Mouse (Mus musculus) liver, adult (tissue): Measurements from ENCODE around the gene Zzz3.

Source experiments
- GATA4 ChIP-seq: IDR thresholded peaks from 2 replicates; pipeline ENCODE4 v1.6.1; 2014; ENCODE audit warnings: mild to moderate bottlenecking, low read length; ENCODE audit not compliant: insufficient replicate concordance

Gene Zzz3

GRCm38 (mm10) chr3:152395350-152396277, at the start of gene Zzz3:
Gene Zzz3, plus strand, starts transcription at chr3:152395473.
- TF ChIP-seq GATA4: 0 out of 2 replicates have a peak, but pooled peaks have one; percentile 6

GRCm38 (mm10) chr3:152345732-152346632, 49.3 kb upstream of the Zzz3 start, which contains the start of gene Usp33:
Gene Usp33, plus strand, starts transcription at chr3:152346478.
- no peak for TF ChIP-seq GATA4

- no peak for TF ChIP-seq GATA4
Observed at GRCm38 (mm10) chr3:152346633-152347141, 48.6 kb upstream of the Zzz3 start.

- TF ChIP-seq GATA4: no peak
Observed at GRCm38 (mm10) chr3:152347227-152347626, 48.0 kb upstream of the Zzz3 start.

- no peak for TF ChIP-seq GATA4
Observed at GRCm38 (mm10) chr3:152348011-152348830, 47.1 kb upstream of the Zzz3 start.

GRCm38 (mm10) chr3:152350431-152350830, 44.8 kb upstream of the Zzz3 start:
- TF ChIP-seq GATA4: no peak

- no peak for TF ChIP-seq GATA4
Observed at GRCm38 (mm10) chr3:152350966-152351365, 44.3 kb upstream of the Zzz3 start.

GRCm38 (mm10) chr3:152352289-152352688, 43.0 kb upstream of the Zzz3 start:
- TF ChIP-seq GATA4: no peak

- no peak for TF ChIP-seq GATA4
Observed at GRCm38 (mm10) chr3:152353434-152354177, 41.7 kb upstream of the Zzz3 start.

- no peak for TF ChIP-seq GATA4
Observed at GRCm38 (mm10) chr3:152355361-152355760, 39.9 kb upstream of the Zzz3 start.

GRCm38 (mm10) chr3:152356751-152357150, 38.5 kb upstream of the Zzz3 start:
- TF ChIP-seq GATA4: no peak

GRCm38 (mm10) chr3:152359151-152359550, 36.1 kb upstream of the Zzz3 start:
- TF ChIP-seq GATA4: no peak

GRCm38 (mm10) chr3:152364181-152364580, 31.1 kb upstream of the Zzz3 start:
- TF ChIP-seq GATA4: no peak

GRCm38 (mm10) chr3:152376063-152376462, 19.2 kb upstream of the Zzz3 start:
- no peak for TF ChIP-seq GATA4
